Mouse (Mus musculus) cerebellum, adult 2 months (tissue): ENCODE data around the gene Synm.

ENCODE experiments used
- CTCF ChIP-seq: fragments of 200-500 bp; IDR thresholded peaks from 2 replicates; pipeline ENCODE4 v1.5.1; 2011; ENCODE audit warnings: low read depth, mild to moderate bottlenecking, control low read depth, low read length, moderate library complexity, borderline replicate concordance; ENCODE audit not compliant: insufficient read depth
- POLR2A ChIP-seq: fragments of 200-500 bp; IDR thresholded peaks from 2 replicates; pipeline ENCODE4 v1.6.1; 2011; ENCODE audit warnings: low read length, control low read depth, borderline replicate concordance; ENCODE audit not compliant: insufficient read depth

DNA sequence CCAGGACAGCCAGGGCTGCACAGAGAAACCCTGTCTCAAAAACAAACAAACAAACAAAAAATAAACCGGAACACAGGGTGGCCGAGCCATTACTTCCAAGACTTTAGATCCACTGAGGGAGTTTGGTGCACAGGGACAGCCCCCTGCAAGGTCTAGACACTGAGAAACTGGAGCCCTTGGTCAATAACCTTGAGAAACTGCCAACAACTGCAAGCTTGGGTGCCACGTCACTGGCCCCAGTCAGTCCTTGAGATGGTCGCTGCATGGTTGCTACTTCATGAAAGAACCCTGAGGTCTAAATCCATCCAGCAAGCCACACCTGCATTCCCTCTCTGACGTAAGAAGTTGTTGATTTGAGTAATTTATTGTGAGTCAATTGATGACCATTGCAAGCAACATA lies 9.9 kb upstream of the Synm start:
- TF ChIP-seq POLR2A, result no peak
- TF ChIP-seq CTCF, result no peak
